ENCODE assay signal across 8 mouse cellular contexts in genomic region chr8:125568851-125569532, GRCm38 (mm10). TPM values are rescaled to one million over a fixed set of nuclear protein-coding genes. Genes with fewer than 3 reads are reported as not detected.
DNase-seq lines count a peak whose midpoint lies in the region; ATAC-seq lines count a peak whose summit lies in the region.

No protein-coding gene starts in this region.

- peak; percentile 44 for DNase-seq in 3134 (ENCODE audit: extremely low read depth, insufficient read length, low spot score)
- peak; percentile 86 for DNase-seq in NIH3T3 (ENCODE audit: low read depth)
- DNase-seq in embryo, embryonic 11.5 days (ENCODE audit: low read depth, low spot score): peak; percentile 44
- no peak for DNase-seq in heart, embryonic 10.5 days (ENCODE audit: low spot score)
- DNase-seq in kidney, adult 9 months: peak; percentile 83
- DNase-seq in liver, embryonic 11.5 days (ENCODE audit: low spot score): peak; percentile 71
- peak; percentile 60 for DNase-seq in testis, postnatal 14 days (ENCODE audit: low spot score)

- H3K27me3 ChIP-seq in heart, embryonic 10.5 days (ENCODE audit: insufficient read depth, poor library complexity, severe bottlenecking): no peaks in the 10 kb centered on the region
- no peaks in the 10 kb centered on the region for H3K27me3 ChIP-seq in liver, embryonic 11.5 days (replicated peaks; ENCODE audit: control insufficient read depth, insufficient read depth, low read length)

- H3K9me3 ChIP-seq in heart, embryonic 10.5 days: no peaks in the 10 kb centered on the region
- H3K9me3 ChIP-seq in liver, embryonic 11.5 days (ENCODE audit: control insufficient read depth, low read length): no peaks in the 10 kb centered on the region

- no peaks in the 10 kb centered on the region for H3K36me3 ChIP-seq in heart, embryonic 10.5 days
- no peaks in the 10 kb centered on the region for H3K36me3 ChIP-seq in liver, embryonic 11.5 days (ENCODE audit: control insufficient read depth, insufficient read depth, low read length)

- H3K4me3 ChIP-seq in heart, embryonic 10.5 days: peak overlapping the region; percentile 78
- H3K4me3 ChIP-seq in liver, embryonic 11.5 days (ENCODE audit: low read depth, low read length): peak overlapping the region; percentile 68

- peak overlapping the region; percentile 90 for H3K27ac ChIP-seq in heart, embryonic 10.5 days
- H3K27ac ChIP-seq in liver, embryonic 11.5 days (ENCODE audit: low read depth, low read length): no peak overlapping the region

- WGBS in heart, embryonic 10.5 days: under 1% methylated on average over 39 of the region's 39 CpGs
- under 1% methylated on average over 39 of the region's 39 CpGs for WGBS in liver, embryonic 11.5 days

- peak overlapping the region; percentile 68 for H3K9ac ChIP-seq in liver, embryonic 11.5 days (ENCODE audit: low read depth, low read length)

- H3K4me1 ChIP-seq in heart, embryonic 10.5 days: peaks cover 51% of the 10 kb centered on the region
- H3K4me1 ChIP-seq in liver, embryonic 11.5 days (replicated peaks; ENCODE audit: control insufficient read depth, insufficient read depth, low read length): peaks cover 7% of the 10 kb centered on the region

- peak; percentile 5; the same call in 1 of the 2 replicates for ATAC-seq in liver, embryonic 11.5 days (replicated peaks; ENCODE audit: low FRiP score)
- peak; percentile 19; the same call in 1 of the 2 replicates for ATAC-seq in monocyte, adult 5-6 weeks (replicated peaks; ENCODE audit: insufficient number of reproducible peaks, low FRiP score, low TSS enrichment, poor library complexity, severe bottlenecking)

- H3K4me2 ChIP-seq in liver, embryonic 11.5 days: peak overlapping the region; percentile 93

RNA-seq across cellular contexts. Expression of gene Sipa1l2, which starts 0.6 kb away (rescaled TPM):
- polyA plus RNA-seq in heart, embryonic 10.5 days (2016; fragmentation: Nextera tagmentation; extraction: Ambion mirVana): 24.9 and 32.6 TPM in 2 replicates
- 4.7 and 4.8 TPM in 2 replicates for polyA plus RNA-seq in liver, embryonic 11.5 days (2014; fragmentation: Nextera tagmentation; extraction: Ambion mirVana)
- 14.4 to 15.8 TPM (median 15.8 TPM) in 3 replicates for total RNA-seq in monocyte, adult 5-6 weeks (2017)
